Mouse (Mus musculus) forebrain, embryonic 12.5 days (tissue): ENCODE results near the gene Oat. TPM values are rescaled to one million over a fixed set of nuclear protein-coding genes. Genes with fewer than 3 reads are reported as not detected.

ENCODE experiments used
- ATAC-seq: fragments of 200-750 bp; cut with Nextera tagmentation; 2 replicates; pipeline ENCODE4 v1.8.0; 2017; ENCODE audit warnings: moderate TSS enrichment; ENCODE audit not compliant: low FRiP score
- H3K27ac ChIP-seq: fragments of 300-500 bp; sonication (generic); 2 replicates; pipeline ENCODE4 v1.5.1; 2016; ENCODE audit warnings: mild to moderate bottlenecking
- H3K27me3 ChIP-seq: fragments of 300-500 bp; sonication (generic); 2 replicates; pipeline ENCODE4 v1.6.1; 2016; ENCODE audit warnings: mild to moderate bottlenecking
- H3K36me3 ChIP-seq: fragments of 300-500 bp; sonication (generic); replicated peaks from 2 replicates; pipeline ENCODE4 v1.6.1; 2016; ENCODE audit warnings: mild to moderate bottlenecking
- H3K4me1 ChIP-seq: fragments of 300-500 bp; sonication (generic); 2 replicates; pipeline ENCODE4 v1.6.1; 2016
- H3K4me2 ChIP-seq: fragments of 300-500 bp; sonication (generic); 2 replicates; pipeline ENCODE4 v1.6.1; 2016; ENCODE audit warnings: mild to moderate bottlenecking, moderate library complexity
- H3K4me3 ChIP-seq: fragments of 300-500 bp; sonication (generic); replicated peaks from 2 replicates; pipeline ENCODE4 v1.5.1; 2016; ENCODE audit warnings: mild to moderate bottlenecking
- H3K9ac ChIP-seq: fragments of 300-500 bp; sonication (generic); 2 replicates; pipeline ENCODE4 v1.6.1; 2016; ENCODE audit warnings: mild to moderate bottlenecking
- H3K9me3 ChIP-seq: fragments of 300-500 bp; sonication (generic); 2 replicates; pipeline ENCODE4 v1.6.1; 2016
- WGBS: fragments of 180-500 bp; shearing (Covaris S2); methylation state at CpG from one replicate; pipeline ENCODE4 v1.1.7; 2016; 5-methylcytosine and 5-hydroxymethylcytosine counted together
- polyA plus RNA-seq: library from polyadenylated mRNA; unstranded; fragments of >200 nt; fragmentation: Nextera tagmentation; extraction: Ambion mirVana; gene quantifications from 2 replicates; pipeline ENCODE4 v1.2.1, GENCODE M21; 2016

Oat gene
- polyA plus RNA-seq, 1 experiment from 2014 or later: 112 TPM

- no peak overlapping the region for H3K4me3 ChIP-seq
- H3K9me3 ChIP-seq: no peaks in the 10 kb centered on the region
- H3K4me2 ChIP-seq: no peak overlapping the region
- H3K36me3 ChIP-seq: peaks cover 63% of the 10 kb centered on the region
- 79% methylated on average over 3 of the region's 3 CpGs for WGBS
- ATAC-seq: no peak
- H3K9ac ChIP-seq: no peak overlapping the region
- no peaks in the 10 kb centered on the region for H3K4me1 ChIP-seq
- no peak overlapping the region for H3K27ac ChIP-seq
- no peaks in the 10 kb centered on the region for H3K27me3 ChIP-seq
Measured at GRCm38 (mm10) chr7:132559138-132559766, 16.9 kb downstream of the Oat start.

GRCm38 (mm10) chr7:132558141-132558736 is 18.0 kb downstream of the Oat start:
- Histone ChIP-seq H3K9ac (no peak overlapping the region), H3K9me3 (no peaks in the 10 kb centered on the region), H3K36me3 (peaks cover 55% of the 10 kb centered on the region), H3K4me3 (no peak overlapping the region), H3K4me1 (no peaks in the 10 kb centered on the region), H3K27ac (no peak overlapping the region), H3K27me3 (no peaks in the 10 kb centered on the region), H3K4me2 (no peak overlapping the region)
- ATAC-seq: no peak
- 90% methylated on average over 7 of the region's 7 CpGs for WGBS

- Histone ChIP-seq H3K4me2 (no peak overlapping the region), H3K27me3 (no peaks in the 10 kb centered on the region), H3K27ac (no peak overlapping the region), H3K9me3 (no peaks in the 10 kb centered on the region), H3K4me1 (no peaks in the 10 kb centered on the region), H3K4me3 (no peak overlapping the region), H3K9ac (no peak overlapping the region), H3K36me3 (peaks cover 38% of the 10 kb centered on the region)
- ATAC-seq: no peak
- 90% methylated on average over 5 of the region's 5 CpGs for WGBS
Measured at GRCm38 (mm10) chr7:132556575-132556974, 19.6 kb downstream of the Oat start.

GRCm38 (mm10) chr7:132555911-132556310 is 20.3 kb downstream of the Oat start:
- Histone ChIP-seq H3K27ac (no peak overlapping the region), H3K4me2 (no peak overlapping the region), H3K27me3 (no peaks in the 10 kb centered on the region), H3K4me3 (no peak overlapping the region), H3K36me3 (peaks cover 32% of the 10 kb centered on the region), H3K9ac (no peak overlapping the region), H3K4me1 (0 out of 2 replicates have a peak, but pooled peaks cover 5% of the 10 kb centered on the region), H3K9me3 (no peaks in the 10 kb centered on the region)
- WGBS: 39% methylated on average over 4 of the region's 4 CpGs
- ATAC-seq: no peak

- H3K9me3 ChIP-seq: no peaks in the 10 kb centered on the region
- no peaks in the 10 kb centered on the region for H3K27me3 ChIP-seq
- ATAC-seq: no peak
- H3K36me3 ChIP-seq: peaks cover 14% of the 10 kb centered on the region
- H3K4me1 ChIP-seq: 0 out of 2 replicates have a peak, but pooled peaks cover 5% of the 10 kb centered on the region
- no peak overlapping the region for H3K9ac ChIP-seq
- H3K27ac ChIP-seq: no peak overlapping the region
- H3K4me2 ChIP-seq: no peak overlapping the region
- no peak overlapping the region for H3K4me3 ChIP-seq
- 68% methylated on average over 2 of the region's 2 CpGs for WGBS
Measured at GRCm38 (mm10) chr7:132554091-132554490, 22.1 kb downstream of the Oat start.

GRCm38 (mm10) chr7:132551351-132552126 is 24.7 kb downstream of the Oat start:
- H3K27me3 ChIP-seq: no peaks in the 10 kb centered on the region
- peak overlapping the region; percentile 51 for H3K4me3 ChIP-seq
- WGBS: 2% methylated on average over 27 of the region's 27 CpGs
- H3K9me3 ChIP-seq: no peaks in the 10 kb centered on the region
- H3K4me1 ChIP-seq: 0 out of 2 replicates have a peak, but pooled peaks cover 5% of the 10 kb centered on the region
- H3K27ac ChIP-seq: no peak overlapping the region
- peak overlapping the region; percentile 81 for H3K4me2 ChIP-seq
- H3K9ac ChIP-seq: peak overlapping the region; percentile 65
- no peaks in the 10 kb centered on the region for H3K36me3 ChIP-seq
- peak; percentile 97 for ATAC-seq

- no peak overlapping the region for H3K27ac ChIP-seq
- H3K4me3 ChIP-seq: no peak overlapping the region
- no peaks in the 10 kb centered on the region for H3K27me3 ChIP-seq
- 0 out of 2 replicates have a peak, but pooled peaks cover 5% of the 10 kb centered on the region for H3K4me1 ChIP-seq
- no peak for ATAC-seq
- WGBS: 77% methylated on average over 3 of the region's 3 CpGs
- no peak overlapping the region for H3K4me2 ChIP-seq
- H3K36me3 ChIP-seq: no peaks in the 10 kb centered on the region
- H3K9me3 ChIP-seq: no peaks in the 10 kb centered on the region
- no peak overlapping the region for H3K9ac ChIP-seq
Measured at GRCm38 (mm10) chr7:132547126-132547525, 29.1 kb downstream of the Oat start.

- no peak overlapping the region for H3K9ac ChIP-seq
- H3K27ac ChIP-seq: no peak overlapping the region
- no peak overlapping the region for H3K4me2 ChIP-seq
- no peak for ATAC-seq
- no peaks in the 10 kb centered on the region for H3K9me3 ChIP-seq
- H3K4me3 ChIP-seq: no peak overlapping the region
- no peaks in the 10 kb centered on the region for H3K36me3 ChIP-seq
- no peaks in the 10 kb centered on the region for H3K4me1 ChIP-seq
- no peaks in the 10 kb centered on the region for H3K27me3 ChIP-seq
- 87% methylated on average over 4 of the region's 4 CpGs for WGBS
Measured at GRCm38 (mm10) chr7:132542427-132542826, 33.8 kb downstream of the Oat start.

- no peak for ATAC-seq
- Histone ChIP-seq H3K36me3 (no peaks in the 10 kb centered on the region), H3K9ac (no peak overlapping the region), H3K4me1 (no peaks in the 10 kb centered on the region), H3K4me2 (no peak overlapping the region), H3K4me3 (no peak overlapping the region), H3K9me3 (no peaks in the 10 kb centered on the region), H3K27me3 (no peaks in the 10 kb centered on the region), H3K27ac (no peak overlapping the region)
- WGBS: 81% methylated on average over 3 of the region's 3 CpGs
Measured at GRCm38 (mm10) chr7:132541566-132541965, 34.6 kb downstream of the Oat start.

GRCm38 (mm10) chr7:132540597-132540996 is 35.6 kb downstream of the Oat start:
- H3K27me3 ChIP-seq: no peaks in the 10 kb centered on the region
- no peak overlapping the region for H3K27ac ChIP-seq
- no peaks in the 10 kb centered on the region for H3K9me3 ChIP-seq
- no peak overlapping the region for H3K4me3 ChIP-seq
- no peaks in the 10 kb centered on the region for H3K36me3 ChIP-seq
- ATAC-seq: no peak
- WGBS: 85% methylated on average over 4 of the region's 4 CpGs
- no peak overlapping the region for H3K4me2 ChIP-seq
- no peaks in the 10 kb centered on the region for H3K4me1 ChIP-seq
- H3K9ac ChIP-seq: no peak overlapping the region

- Histone ChIP-seq H3K4me1 (no peaks in the 10 kb centered on the region), H3K9me3 (no peaks in the 10 kb centered on the region), H3K27me3 (no peaks in the 10 kb centered on the region), H3K4me2 (no peak overlapping the region), H3K27ac (no peak overlapping the region), H3K36me3 (no peaks in the 10 kb centered on the region), H3K9ac (no peak overlapping the region), H3K4me3 (no peak overlapping the region)
- WGBS: 65% methylated on average over 3 of the region's 3 CpGs
- no peak for ATAC-seq
Measured at GRCm38 (mm10) chr7:132529206-132529605, 47.0 kb downstream of the Oat start.

- no peak overlapping the region for H3K4me3 ChIP-seq
- H3K4me2 ChIP-seq: no peak overlapping the region
- no peak overlapping the region for H3K27ac ChIP-seq
- 91% methylated on average over 7 of the region's 7 CpGs for WGBS
- no peak for ATAC-seq
- H3K27me3 ChIP-seq: no peaks in the 10 kb centered on the region
- H3K4me1 ChIP-seq: no peaks in the 10 kb centered on the region
- no peaks in the 10 kb centered on the region for H3K9me3 ChIP-seq
- H3K36me3 ChIP-seq: no peaks in the 10 kb centered on the region
- no peak overlapping the region for H3K9ac ChIP-seq
Measured at GRCm38 (mm10) chr7:132513419-132513982, 62.7 kb downstream of the Oat start.
